Mouse (Mus musculus) spleen, adult 2 months (tissue): ENCODE measurements around the gene Cfap57. TPM values are rescaled to one million over a fixed set of nuclear protein-coding genes. Genes with fewer than 3 reads are reported as not detected.

Experiments
- DNase-seq, 2 experiments: peaks; one replicate each; pipeline versions ENCODE4 v3.0.0 to v3.0.0-alpha.2; 2012 to 2021; ENCODE audit warnings: low spot score in 2 of 2, low read depth in 1 of 2
- H3K27ac ChIP-seq: fragments of 200-500 bp; 2 replicates; pipeline ENCODE4 v1.5.1; 2012; ENCODE audit warnings: low read length, inconsistent platforms; ENCODE audit not compliant: insufficient read depth
- H3K27me3 ChIP-seq: fragments of 200-500 bp; 2 replicates; pipeline ENCODE4 v1.6.1; 2012; ENCODE audit warnings: mild to moderate bottlenecking, moderate library complexity, low read length, inconsistent platforms; ENCODE audit not compliant: control insufficient read depth, insufficient read depth
- H3K36me3 ChIP-seq: fragments of 200-500 bp; 2 replicates; pipeline ENCODE4 v1.6.1; 2012; ENCODE audit warnings: mild to moderate bottlenecking, low read length, inconsistent platforms; ENCODE audit not compliant: control insufficient read depth, insufficient read depth
- H3K4me1 ChIP-seq: fragments of 200-500 bp; 2 replicates; pipeline ENCODE4 v1.6.1; 2011; ENCODE audit warnings: inconsistent platforms; ENCODE audit not compliant: control insufficient read depth, insufficient read depth, insufficient read length
- H3K4me3 ChIP-seq: fragments of 200-500 bp; 2 replicates; pipeline ENCODE4 v1.5.1; 2011; ENCODE audit warnings: mild to moderate bottlenecking, inconsistent platforms; ENCODE audit not compliant: insufficient read depth, insufficient read length; ENCODE audit errors: extremely low read depth
- CTCF ChIP-seq: fragments of 200-500 bp; IDR thresholded peaks from 2 replicates; pipeline ENCODE4 v1.5.1; 2011; ENCODE audit warnings: mild to moderate bottlenecking, inconsistent platforms; ENCODE audit not compliant: insufficient read depth, insufficient read length, insufficient replicate concordance; ENCODE audit errors: extremely low read depth
- POLR2A ChIP-seq: fragments of 200-500 bp; IDR thresholded peaks from 2 replicates; pipeline ENCODE4 v1.6.1; 2011; ENCODE audit warnings: low read depth, low read length, inconsistent platforms
- whole genome bisulfite sequencing: fragments of 180-500 bp; shearing (Covaris S2); methylation state at CpG from one replicate; pipeline ENCODE4 v1.1.7; 2018; 5-methylcytosine and 5-hydroxymethylcytosine counted together
- polyA plus RNA-seq: library from polyadenylated mRNA; depleted of rRNA; stranded (reverse); fragments of >200 nt; gene quantifications from 2 replicates; pipeline ENCODE4 v1.2.3, GENCODE M21; 2012

Gene Cfap57
- polyA plus RNA-seq, 1 experiment, result not detected

DNA sequence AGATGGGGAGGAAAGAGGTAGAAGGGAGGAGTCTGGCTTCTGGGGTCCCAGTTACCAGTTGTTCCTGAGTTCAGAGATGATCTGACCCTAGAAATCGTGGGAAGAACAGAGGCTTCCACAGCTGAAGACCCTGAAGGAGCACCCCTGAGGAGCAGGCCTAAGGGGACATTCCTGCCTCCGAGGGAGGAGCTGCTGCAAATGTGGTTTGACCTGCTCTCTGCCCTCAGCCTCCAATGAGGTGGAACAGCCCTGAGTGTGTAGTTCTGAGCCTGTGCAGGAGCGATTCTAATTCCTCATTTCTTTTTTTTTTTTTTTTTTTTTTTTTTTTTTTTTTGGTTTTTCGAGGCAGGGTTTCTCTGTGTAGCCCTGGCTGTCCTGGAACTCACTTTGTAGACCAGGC is 87.4 kb downstream of the Cfap57 start:
- no peak for TF ChIP-seq POLR2A
- no peak for TF ChIP-seq CTCF
- no peak overlapping the region for H3K4me3 ChIP-seq
- no peak for DNase-seq
- H3K36me3 ChIP-seq, result no peaks in the 10 kb centered on the region
- H3K27ac ChIP-seq, result no peak overlapping the region
- H3K4me1 ChIP-seq, result no peaks in the 10 kb centered on the region
- H3K27me3 ChIP-seq, result no peaks in the 10 kb centered on the region
- 34% methylated on average over 3 of the region's 4 CpGs for WGBS

DNA sequence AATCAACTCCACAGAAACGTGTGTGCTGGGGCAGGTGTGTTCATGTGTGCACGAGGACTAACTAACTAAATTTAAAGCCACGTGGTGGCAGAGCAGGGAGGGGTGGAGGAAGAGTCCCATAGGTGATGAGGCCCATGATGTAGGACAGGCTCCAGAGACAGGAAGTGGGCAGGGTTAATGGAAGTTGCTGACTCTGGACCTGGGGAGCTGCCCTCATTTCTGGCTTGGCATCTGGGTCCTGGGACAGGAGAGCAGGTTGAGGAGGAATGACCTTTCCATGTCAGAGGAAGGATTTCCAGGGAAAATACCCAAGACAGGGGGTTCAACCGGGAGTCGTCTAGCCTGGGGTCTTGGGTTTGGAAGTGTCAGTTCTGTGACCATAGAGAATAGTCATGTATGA is 87.9 kb downstream of the Cfap57 start:
- WGBS, result 54% methylated on average over 5 of the region's 5 CpGs
- no peaks in the 10 kb centered on the region for H3K36me3 ChIP-seq
- no peaks in the 10 kb centered on the region for H3K4me1 ChIP-seq
- no peak overlapping the region for H3K27ac ChIP-seq
- TF ChIP-seq CTCF, result no peak
- TF ChIP-seq POLR2A, result no peak
- no peak overlapping the region for H3K4me3 ChIP-seq
- DNase-seq, result no peak
- no peaks in the 10 kb centered on the region for H3K27me3 ChIP-seq

DNA sequence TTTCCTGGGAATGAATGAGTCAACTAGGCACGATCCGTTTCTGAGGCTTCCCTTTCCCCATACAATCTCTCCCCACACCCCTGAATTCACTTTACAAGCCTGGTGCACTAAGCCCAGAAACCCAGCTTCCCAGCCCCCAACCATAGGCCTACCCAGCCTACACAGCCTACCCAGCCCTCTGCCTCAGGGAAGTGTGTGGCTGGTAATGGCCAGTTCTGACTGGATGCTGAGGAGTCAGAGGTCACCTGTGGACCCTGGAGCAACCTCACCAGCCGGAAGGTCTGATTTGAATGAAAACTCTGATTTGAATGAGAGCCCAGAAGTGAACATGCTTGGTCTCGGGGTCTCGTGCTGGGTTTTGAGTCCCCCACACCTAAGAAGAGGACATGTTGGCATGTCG is 92.9 kb downstream of the Cfap57 start:
- H3K4me1 ChIP-seq, result no peaks in the 10 kb centered on the region
- no peaks in the 10 kb centered on the region for H3K27me3 ChIP-seq
- no peak for DNase-seq
- TF ChIP-seq CTCF (no peak), POLR2A (no peak)
- no peaks in the 10 kb centered on the region for H3K36me3 ChIP-seq
- H3K4me3 ChIP-seq, result no peak overlapping the region
- 91% methylated on average over 6 of the region's 6 CpGs for WGBS
- H3K27ac ChIP-seq, result no peak overlapping the region

DNA sequence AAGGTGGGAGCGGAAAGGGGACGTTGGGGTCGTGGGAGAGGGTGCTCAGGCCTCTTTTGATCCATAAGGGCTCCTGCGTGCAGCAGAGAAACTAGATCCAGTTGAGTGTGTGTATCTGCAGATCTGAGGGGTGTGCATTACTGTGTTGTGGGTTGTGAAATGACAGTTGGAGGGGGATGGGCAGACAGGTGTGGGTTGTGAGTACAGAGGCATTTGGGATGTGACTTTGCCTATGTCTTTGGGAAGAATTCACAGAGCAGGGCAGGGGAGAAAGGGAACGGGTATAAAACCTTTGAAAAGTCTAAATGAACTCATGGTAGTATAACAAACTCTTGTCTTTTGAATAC is 93.3 kb downstream of the Cfap57 start:
- DNase-seq, result no peak
- WGBS, result 77% methylated on average over 5 of the region's 5 CpGs
- no peaks in the 10 kb centered on the region for H3K36me3 ChIP-seq
- TF ChIP-seq CTCF (no peak), POLR2A (no peak)
- no peaks in the 10 kb centered on the region for H3K4me1 ChIP-seq
- H3K27me3 ChIP-seq, result no peaks in the 10 kb centered on the region
- no peak overlapping the region for H3K4me3 ChIP-seq
- H3K27ac ChIP-seq, result no peak overlapping the region

DNA sequence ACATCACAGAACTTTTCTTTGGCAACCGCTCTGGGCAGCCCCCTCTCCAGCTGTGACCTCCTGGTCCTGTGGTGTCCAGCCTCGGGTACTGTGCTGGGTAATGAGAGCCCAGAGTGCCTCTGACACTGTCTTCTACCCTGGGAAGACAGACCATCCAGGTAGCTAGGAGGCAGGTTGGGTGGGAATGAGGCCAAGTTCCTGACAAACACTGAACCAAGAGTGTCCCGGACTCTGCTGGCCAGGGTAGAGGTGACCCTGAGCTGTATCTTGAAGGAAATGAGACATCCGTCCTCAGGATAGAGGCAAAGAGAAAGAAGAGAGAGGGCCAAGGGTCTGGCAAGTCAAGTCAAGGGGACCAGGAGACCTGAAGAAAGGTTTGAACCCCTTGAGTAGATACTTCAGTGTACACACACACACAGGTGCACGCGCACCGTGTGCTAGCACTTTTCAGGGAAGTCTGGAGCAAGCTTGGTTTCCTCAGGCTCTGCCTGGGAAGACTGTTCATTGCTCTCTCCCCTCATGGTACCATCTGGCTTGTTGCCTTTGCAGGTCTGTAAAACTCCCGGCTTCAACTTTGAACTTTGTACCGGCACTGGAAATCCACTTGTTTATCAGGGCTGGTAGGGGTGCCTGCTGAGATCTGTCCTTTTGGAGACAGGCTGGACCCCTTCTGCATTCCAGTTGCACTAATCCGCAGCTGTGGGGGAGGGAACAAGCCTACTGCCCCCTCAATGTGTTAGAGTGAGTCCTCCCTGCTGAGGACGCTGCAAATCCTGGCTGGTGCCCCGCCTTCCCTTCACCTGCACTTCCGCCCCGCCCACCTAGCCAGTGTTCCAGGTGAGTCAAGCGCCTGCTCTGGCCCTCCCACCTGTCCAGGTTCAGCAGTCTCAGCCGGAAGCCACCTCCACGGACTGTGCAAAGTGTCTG is 93.9 kb downstream of the Cfap57 start, which contains the start of gene 2610528J11Rik:
Gene 2610528J11Rik (plus strand): TSS at position 592 of the 927 bp plus-strand sequence.
- DNase-seq, result no peak
- Histone ChIP-seq H3K4me3 (no peak within 1 kb of the TSS), H3K27me3 (no peaks in the 10 kb centered on the region), H3K36me3 (no peaks in the 10 kb centered on the region), H3K4me1 (no peaks in the 10 kb centered on the region), H3K27ac (no peak within 1 kb of the TSS)
- WGBS, result 87% methylated on average over 17 of the region's 17 CpGs
- no peak for TF ChIP-seq CTCF
- TF ChIP-seq POLR2A, result no peak

DNA sequence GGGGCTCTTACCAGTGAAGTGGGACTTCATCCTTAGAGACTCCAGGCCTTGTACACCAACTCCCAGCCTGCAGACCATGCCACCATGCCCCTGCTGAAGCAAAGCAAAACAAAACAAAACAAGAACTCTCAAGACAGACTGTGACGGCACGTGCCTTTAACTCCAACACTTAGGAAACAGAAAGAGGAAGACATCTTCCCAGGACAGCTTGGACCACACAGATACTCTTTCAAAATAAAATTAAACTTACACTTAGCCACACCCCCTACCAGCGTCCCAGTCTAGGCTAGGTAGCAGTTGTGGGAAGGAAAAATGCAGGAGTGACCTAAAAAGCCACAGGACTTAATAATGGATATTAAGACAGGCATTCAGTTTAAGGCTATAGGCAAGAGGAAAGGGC is 94.8 kb downstream of the Cfap57 start:
- no peak for TF ChIP-seq CTCF
- TF ChIP-seq POLR2A, result no peak
- Histone ChIP-seq H3K4me1 (no peaks in the 10 kb centered on the region), H3K36me3 (no peaks in the 10 kb centered on the region), H3K27ac (no peak overlapping the region), H3K27me3 (no peaks in the 10 kb centered on the region), H3K4me3 (no peak overlapping the region)
- WGBS, result 55% methylated on average over 3 of the region's 3 CpGs
- no peak for DNase-seq

DNA sequence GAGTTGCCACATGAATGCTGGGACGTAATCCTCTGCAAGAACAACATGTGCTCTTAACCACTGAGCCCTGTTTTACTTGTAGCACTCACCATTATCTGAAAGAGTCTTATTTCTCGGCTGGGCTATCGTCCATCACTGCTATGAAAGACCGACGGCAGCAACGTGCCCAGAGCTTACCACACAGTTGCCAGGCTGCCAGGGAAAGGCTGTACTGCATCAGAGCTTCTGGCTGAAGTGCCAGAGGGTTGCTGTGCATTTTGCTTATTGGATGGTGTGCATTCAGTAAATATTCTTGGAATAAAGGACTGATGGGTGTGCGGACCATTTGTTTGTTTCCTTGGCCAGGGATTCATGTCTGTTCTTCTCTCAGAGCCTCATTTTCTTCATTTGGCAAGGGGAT is 96.6 kb downstream of the Cfap57 start:
- no peak overlapping the region for H3K4me3 ChIP-seq
- 88% methylated on average over 7 of the region's 7 CpGs for WGBS
- no peak overlapping the region for H3K27ac ChIP-seq
- no peaks in the 10 kb centered on the region for H3K36me3 ChIP-seq
- H3K4me1 ChIP-seq, result no peaks in the 10 kb centered on the region
- no peaks in the 10 kb centered on the region for H3K27me3 ChIP-seq
- no peak for DNase-seq
- no peak for TF ChIP-seq POLR2A
- no peak for TF ChIP-seq CTCF
